Mouse (Mus musculus): ENCODE measurements around the gene Frk.
"Not testable (repeated sequence)": the region's sequence is repeated elsewhere in the genome, so short reads cannot be mapped to it uniquely, and the experiment has no call there.

Gene Frk

DNA sequence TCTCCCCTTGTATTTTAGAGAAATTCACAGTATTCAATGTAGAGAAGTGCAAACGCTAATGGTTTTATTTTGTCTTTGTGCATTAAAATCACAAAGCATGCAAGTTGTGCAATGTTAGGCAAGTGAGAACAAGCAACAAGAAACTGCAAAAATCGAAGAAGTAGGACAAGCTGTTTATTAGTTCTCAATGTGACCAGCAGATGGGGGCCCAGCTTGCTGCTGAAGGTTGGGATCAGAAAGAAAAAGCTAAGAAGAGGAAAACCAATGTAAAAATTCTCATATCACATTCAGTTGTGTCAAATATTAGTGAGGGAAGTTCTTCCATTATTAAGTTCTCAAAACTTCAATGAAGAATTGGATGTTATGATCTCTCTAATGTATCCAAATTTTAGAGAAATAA, 134.0 kb downstream of the Frk start:
- no peak for DNase-seq (ENCODE audit: low read depth)

DNA sequence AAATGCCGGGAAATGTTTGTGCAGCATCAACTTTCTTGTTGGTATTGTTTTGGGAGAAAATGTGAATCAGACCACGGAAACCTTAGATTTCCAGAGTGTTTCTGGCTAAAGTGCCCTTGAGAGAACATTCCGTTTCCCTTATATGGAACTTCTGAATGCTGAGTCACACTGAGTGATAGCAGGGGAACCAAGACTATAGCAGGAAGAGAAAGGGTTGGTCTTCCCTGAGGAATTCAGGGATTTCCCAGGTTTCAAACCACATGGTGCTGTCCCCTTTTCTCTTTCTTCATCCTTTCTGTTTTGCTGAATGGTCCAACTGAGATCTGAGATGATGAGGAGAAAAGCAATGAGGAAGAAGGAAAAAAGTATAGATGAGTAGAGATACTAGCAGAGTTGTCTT, 135.3 kb downstream of the Frk start:
- DNase-seq (ENCODE audit: low read depth): no peak

DNA sequence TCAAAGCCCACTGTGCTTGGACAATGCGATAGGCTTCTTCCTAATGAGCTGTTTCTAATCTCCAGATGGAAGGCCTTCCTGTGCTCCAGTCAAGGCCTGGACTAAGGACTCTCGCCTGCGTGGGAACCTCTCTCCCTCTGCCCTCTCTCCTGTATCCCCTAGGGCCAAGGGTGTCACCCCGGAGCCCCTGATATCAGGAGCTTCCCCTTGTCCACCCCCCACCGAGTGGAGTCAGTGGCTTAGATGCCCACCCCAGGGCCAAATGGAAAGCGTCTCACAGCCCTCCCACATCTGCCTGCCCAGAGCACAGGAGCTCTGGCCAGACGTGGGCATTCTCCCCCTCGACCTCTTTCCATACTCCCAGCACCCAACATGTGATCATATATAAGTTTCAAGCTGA, 137.3 kb downstream of the Frk start:
- DNase-seq (ENCODE audit: low read depth): not testable (repeated sequence)

DNA sequence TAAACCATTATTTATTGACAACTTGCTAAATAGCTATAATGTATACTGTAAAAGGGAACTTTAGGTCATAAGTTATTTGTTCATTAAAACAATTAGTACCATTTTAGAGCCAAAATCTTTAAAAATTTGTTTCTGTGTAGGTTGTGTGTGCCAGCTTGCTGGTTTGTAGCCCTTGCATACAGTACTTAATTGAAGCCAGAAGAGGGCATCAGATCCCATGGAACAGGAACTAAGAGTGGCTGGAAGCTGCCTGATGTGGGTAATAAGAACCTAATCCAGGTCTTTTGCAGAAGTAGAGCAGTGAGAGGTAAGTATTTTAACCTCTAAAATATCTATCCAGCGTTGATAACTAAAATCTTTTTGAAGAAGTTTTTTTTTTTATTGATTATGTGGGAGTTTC, 155.0 kb downstream of the Frk start:
- no peak for DNase-seq (ENCODE audit: low read depth)

Data from c-Kit-positive CD71-positive TER-119-negative erythroid progenitor cells, embryonic 14.5 days (primary cell).